Mouse (Mus musculus) heart, adult 2 months (tissue): ENCODE data around the gene Rnd2. TPM values are rescaled to one million over a fixed set of nuclear protein-coding genes. Genes with fewer than 3 reads are reported as not detected.

Experiments used
- DNase-seq, 2 experiments: peaks; one replicate each; pipeline ENCODE4 v3.0.0; 2021
- H3K27ac ChIP-seq: fragments of 200-600 bp; 2 replicates; pipeline ENCODE4 v1.8.1; 2022
- H3K27me3 ChIP-seq: fragments of 200-500 bp; 2 replicates; pipeline ENCODE4 v1.6.1; 2012; ENCODE audit warnings: mild to moderate bottlenecking, low read length, inconsistent platforms, mixed read lengths; ENCODE audit not compliant: control insufficient read depth, insufficient read depth
- H3K36me3 ChIP-seq: fragments of 200-500 bp; 2 replicates; pipeline ENCODE4 v1.6.1; 2012; ENCODE audit warnings: low read length, inconsistent platforms; ENCODE audit not compliant: control insufficient read depth, insufficient read depth
- H3K4me1 ChIP-seq: fragments of 200-500 bp; 2 replicates; pipeline ENCODE4 v1.6.1; 2011; ENCODE audit warnings: low read length; ENCODE audit not compliant: control insufficient read depth, insufficient read depth
- H3K4me3 ChIP-seq: fragments of 200-600 bp; 2 replicates; pipeline ENCODE4 v1.8.1; 2022
- H3K79me2 ChIP-seq: fragments of 200-500 bp; replicated peaks from 2 replicates; pipeline ENCODE4 v1.6.1; 2012; ENCODE audit warnings: mild to moderate bottlenecking, inconsistent platforms, low read length, moderate library complexity, mixed read lengths; ENCODE audit not compliant: control insufficient read depth, insufficient read depth
- H3K9ac ChIP-seq: fragments of 200-500 bp; 2 replicates; pipeline ENCODE4 v1.6.1; 2012; ENCODE audit warnings: low read depth, mild to moderate bottlenecking, control low read depth, inconsistent platforms, low read length, mixed read lengths
- CTCF ChIP-seq: fragments of 200-600 bp; IDR thresholded peaks from 2 replicates; pipeline ENCODE4 v1.8.1; 2022; ENCODE audit warnings: antibody characterized with exemption, mild to moderate bottlenecking, moderate library complexity
- EP300 ChIP-seq: fragments of 200-500 bp; IDR thresholded peaks from 2 replicates; pipeline ENCODE4 v1.6.1; 2011; ENCODE audit warnings: low read depth, low read length, control low read depth; ENCODE audit not compliant: insufficient read depth
- POLR2A ChIP-seq: fragments of 200-500 bp; IDR thresholded peaks from 2 replicates; pipeline ENCODE4 v1.6.1; 2011; ENCODE audit warnings: mild to moderate bottlenecking, low read depth, low read length, control low read depth; ENCODE audit not compliant: insufficient read depth
- WGBS: fragments of 180-500 bp; shearing (Covaris S2); methylation state at CpG from one replicate; pipeline ENCODE4 v1.1.7; 2018; 5-methylcytosine and 5-hydroxymethylcytosine counted together
- intact Hi-C: fragments of 180-260 bp; cut with DNase I; formaldehyde crosslinking; loops from one replicate; pipeline ENCODE4 v1.15.1; 2025
- polyA plus RNA-seq: library from polyadenylated mRNA; depleted of rRNA; stranded (reverse); fragments of >200 nt; gene quantifications from 2 replicates; pipeline ENCODE4 v1.2.3, GENCODE M21; 2012
- total RNA-seq, 2 experiments: library from RNA; stranded (reverse); gene quantifications; 2 replicates each; pipeline ENCODE4 v1.2.3; 2021

Gene Rnd2
- total and polyA plus RNA-seq, 3 experiments, result 5.8 to 8.0 (median 6.5) TPM

GRCm38 (mm10) chr11:101483804-101484203 is 19.0 kb downstream of the Rnd2 start:
- no peak overlapping the region for H3K4me3 ChIP-seq
- H3K27me3 ChIP-seq, result no peaks in the 10 kb centered on the region
- H3K27ac ChIP-seq, result no peak overlapping the region
- no peaks in the 10 kb centered on the region for H3K79me2 ChIP-seq
- H3K9ac ChIP-seq, result no peak overlapping the region
- intact Hi-C loops, result no loop called here
- H3K4me1 ChIP-seq, result no peaks in the 10 kb centered on the region
- no peak for TF ChIP-seq EP300
- TF ChIP-seq CTCF, result no peak
- no peak for TF ChIP-seq POLR2A
- 68% methylated on average over 3 of the region's 3 CpGs for WGBS
- H3K36me3 ChIP-seq, result no peaks in the 10 kb centered on the region
- no peak for DNase-seq

- WGBS, result 89% methylated on average over 6 of the region's 6 CpGs
- no peak overlapping the region for H3K27ac ChIP-seq
- no peaks in the 10 kb centered on the region for H3K36me3 ChIP-seq
- intact Hi-C loops, result no loop called here
- H3K4me1 ChIP-seq, result no peaks in the 10 kb centered on the region
- H3K9ac ChIP-seq, result no peak overlapping the region
- H3K4me3 ChIP-seq, result no peak overlapping the region
- no peak for DNase-seq
- H3K27me3 ChIP-seq, result no peaks in the 10 kb centered on the region
- TF ChIP-seq CTCF (no peak), POLR2A (no peak), EP300 (no peak)
- no peaks in the 10 kb centered on the region for H3K79me2 ChIP-seq
These were observed 19.4 kb downstream of the Rnd2 start for GRCm38 (mm10) chr11:101484245-101484644.

GRCm38 (mm10) chr11:101484814-101485213 is 20.0 kb downstream of the Rnd2 start:
- Histone ChIP-seq H3K36me3 (no peaks in the 10 kb centered on the region), H3K4me3 (no peak overlapping the region), H3K9ac (no peak overlapping the region), H3K27ac (no peak overlapping the region), H3K4me1 (no peaks in the 10 kb centered on the region), H3K27me3 (no peaks in the 10 kb centered on the region), H3K79me2 (no peaks in the 10 kb centered on the region)
- 71% methylated on average over 7 of the region's 7 CpGs for WGBS
- intact Hi-C loops, result no loop called here
- no peak for DNase-seq
- TF ChIP-seq CTCF (no peak), POLR2A (no peak), EP300 (no peak)

- Histone ChIP-seq H3K4me3 (no peak overlapping the region), H3K4me1 (no peaks in the 10 kb centered on the region), H3K79me2 (no peaks in the 10 kb centered on the region), H3K36me3 (no peaks in the 10 kb centered on the region), H3K27me3 (no peaks in the 10 kb centered on the region), H3K9ac (no peak overlapping the region), H3K27ac (no peak overlapping the region)
- TF ChIP-seq POLR2A (no peak), CTCF (no peak), EP300 (no peak)
- 27% methylated on average over 6 of the region's 6 CpGs for WGBS
- intact Hi-C loops, result no loop called here
- DNase-seq, result no peak
These were observed 20.8 kb downstream of the Rnd2 start for GRCm38 (mm10) chr11:101485509-101486028.

- no peak for DNase-seq
- Histone ChIP-seq H3K27me3 (no peaks in the 10 kb centered on the region), H3K27ac (no peak overlapping the region)
These were observed 21.3 kb downstream of the Rnd2 start for GRCm38 (mm10) chr11:101486126-101486525.

GRCm38 (mm10) chr11:101506269-101506780 is 41.5 kb downstream of the Rnd2 start:
- Histone ChIP-seq H3K4me3 (no peak overlapping the region), H3K9ac (no peak overlapping the region), H3K4me1 (no peaks in the 10 kb centered on the region), H3K36me3 (no peaks in the 10 kb centered on the region), H3K27ac (no peak overlapping the region), H3K27me3 (no peaks in the 10 kb centered on the region), H3K79me2 (no peaks in the 10 kb centered on the region)
- no peak for DNase-seq
- intact Hi-C loops, result no loop called here
- TF ChIP-seq CTCF, result no peak
- no peak for TF ChIP-seq EP300
- WGBS, result 94% methylated on average over 5 of the region's 5 CpGs

More at GRCm38 (mm10) chr11:101486126-101486525, 21.3 kb downstream of the Rnd2 start:
- Histone ChIP-seq H3K9ac (no peak overlapping the region), H3K4me1 (no peaks in the 10 kb centered on the region), H3K79me2 (no peaks in the 10 kb centered on the region), H3K4me3 (no peak overlapping the region), H3K36me3 (no peaks in the 10 kb centered on the region)
- 57% methylated on average over 6 of the region's 6 CpGs for WGBS
- intact Hi-C loops, result no loop called here
- TF ChIP-seq POLR2A (no peak), EP300 (no peak), CTCF (no peak)
